Mouse (Mus musculus) left cerebral cortex, postnatal 14 days (tissue): ENCODE results near the gene Nup133. TPM values are rescaled to one million over a fixed set of nuclear protein-coding genes. Genes with fewer than 3 reads are reported as not detected.

Source experiments
- DNase-seq, 2 experiments: peaks; one replicate each; pipeline ENCODE4 v3.0.0; 2021 to 2022; ENCODE audit warnings: low spot score in 2 of 2, mixed read lengths in 1 of 2
- intact Hi-C: fragments of 180-260 bp; cut with DNase I; formaldehyde crosslinking; loops from one replicate; pipeline ENCODE4 v1.15.1; 2025
- total RNA-seq, 2 experiments: library from RNA; stranded (reverse); gene quantifications; 2 replicates each; pipeline ENCODE4 v1.2.3; 2021

Gene Nup133
- total RNA-seq, 2 experiments from 2014 or later: 18.3 to 22.8 TPM

- no peak for DNase-seq
- intact Hi-C loops: no loop called here
Observed at GRCm38 (mm10) chr8:123959473-123959872, 10.4 kb upstream of the Nup133 start.

GRCm38 (mm10) chr8:123958130-123958529, 9.1 kb upstream of the Nup133 start:
- DNase-seq: peak; percentile 21 to 37
- intact Hi-C loops: no loop called here

- no peak for DNase-seq
- intact Hi-C loops: no loop called here
Observed at GRCm38 (mm10) chr8:123954246-123954645, 5.2 kb upstream of the Nup133 start.

GRCm38 (mm10) chr8:123953686-123954085, 4.6 kb upstream of the Nup133 start:
- intact Hi-C loops: no loop called here
- no peak for DNase-seq

- peak; percentile 29 to 51 for DNase-seq
- intact Hi-C loops: no loop called here
Observed at GRCm38 (mm10) chr8:123950077-123950802, 1.2 kb upstream of the Nup133 start.

GRCm38 (mm10) chr8:123949686-123949986, 571 bp upstream of the Nup133 start:
- DNase-seq: no peak
- intact Hi-C loops: no loop called here

- no peak for DNase-seq
- intact Hi-C loops: loop anchor here (10.0 kb wide), 1 partner anchor 416 kb away; no protein-coding TSS in a partner anchor
Observed at GRCm38 (mm10) chr8:123929026-123929425, 20.0 kb downstream of the Nup133 start.

- intact Hi-C loops: loop anchor here (10.0 kb wide), 1 partner anchor 419 kb away; no protein-coding TSS in a partner anchor
- no peak for DNase-seq
Observed at GRCm38 (mm10) chr8:123925671-123926070, 23.4 kb downstream of the Nup133 start.

GRCm38 (mm10) chr8:123924719-123925118, 24.3 kb downstream of the Nup133 start:
- peak; percentile 89 to 97 for DNase-seq
- intact Hi-C loops: loop anchor here (5.0 to 10.0 kb wide), 2 partner anchors 132 to 420 kb away; no protein-coding TSS in a partner anchor

- DNase-seq: no peak
- intact Hi-C loops: no loop called here
Observed at GRCm38 (mm10) chr8:123914635-123915034, 34.4 kb downstream of the Nup133 start.

- intact Hi-C loops: no loop called here
- peak in 1 of 2 experiments; percentile 48 for DNase-seq
Observed at GRCm38 (mm10) chr8:123912265-123912664, 36.8 kb downstream of the Nup133 start.

- intact Hi-C loops: loop anchor here (5.0 kb wide), 2 partner anchors 75 to 115 kb away; no protein-coding TSS in a partner anchor
Observed at GRCm38 (mm10) chr8:123907604-123908003, 41.5 kb downstream of the Nup133 start.

GRCm38 (mm10) chr8:123902653-123903052, 46.4 kb downstream of the Nup133 start:
- intact Hi-C loops: no loop called here

More at GRCm38 (mm10) chr8:123907604-123908003, 41.5 kb downstream of the Nup133 start:
- no peak for DNase-seq

GRCm38 (mm10) chr8:123899366-123899765, 49.7 kb downstream of the Nup133 start:
- DNase-seq: no peak
- intact Hi-C loops: no loop called here

More at GRCm38 (mm10) chr8:123902653-123903052, 46.4 kb downstream of the Nup133 start:
- no peak for DNase-seq

- intact Hi-C loops: no loop called here
- DNase-seq: no peak
Observed at GRCm38 (mm10) chr8:123898576-123898975, 50.5 kb downstream of the Nup133 start.

- intact Hi-C loops: no loop called here
- no peak for DNase-seq
Observed at GRCm38 (mm10) chr8:123896774-123897173, 52.3 kb downstream of the Nup133 start.

- DNase-seq: no peak
- intact Hi-C loops: no loop called here
Observed at GRCm38 (mm10) chr8:123896366-123896761, 52.7 kb downstream of the Nup133 start.

GRCm38 (mm10) chr8:123895680-123896365, 53.2 kb downstream of the Nup133 start:
- intact Hi-C loops: no loop called here
- DNase-seq: no peak

GRCm38 (mm10) chr8:123895230-123895629, 53.8 kb downstream of the Nup133 start:
- no peak for DNase-seq
- intact Hi-C loops: no loop called here

GRCm38 (mm10) chr8:123894502-123895097, 54.5 kb downstream of the Nup133 start, which contains the start of gene Acta1:
TSS of gene Acta1 (minus strand) at chr8:123894751.
- no peak for DNase-seq

More at GRCm38 (mm10) chr8:123894502-123895097, 54.5 kb downstream of the Nup133 start, which contains the start of gene Acta1:
- intact Hi-C loops: loop anchor here (5.0 kb wide), 1 partner anchor 37 kb away; no protein-coding TSS in a partner anchor
